Mouse (Mus musculus) C2C12 (cell line): Measurements from ENCODE around the gene Plekhj1. TPM values are rescaled to one million over a fixed set of nuclear protein-coding genes. Genes with fewer than 3 reads are reported as not detected.

Source experiments
- H3K27me3 ChIP-seq: one replicate; pipeline ENCODE4 v1.6.1; 2011; ENCODE audit not compliant: control insufficient read depth, insufficient read depth, insufficient read length
- H3K36me3 ChIP-seq: one replicate; pipeline ENCODE4 v1.6.1; 2011; ENCODE audit not compliant: control insufficient read depth, insufficient read depth
- H3K4me3 ChIP-seq: one replicate; pipeline ENCODE4 v1.5.1; 2011; ENCODE audit warnings: mild to moderate bottlenecking, control low read depth; ENCODE audit not compliant: poor library complexity, insufficient read depth, severe bottlenecking
- H3K79me2 ChIP-seq: one replicate; pipeline ENCODE4 v1.6.1; 2011; ENCODE audit not compliant: control insufficient read depth, insufficient read depth
- H3K79me3 ChIP-seq: one replicate; pipeline ENCODE4 v1.6.1; 2011; ENCODE audit warnings: low read depth, control low read depth
- H3ac ChIP-seq: one replicate; pipeline ENCODE3; 2011; ENCODE audit warnings: low read depth; ENCODE audit not compliant: control insufficient read depth, insufficient read length
- CEBPB ChIP-seq: IDR thresholded peaks from one replicate; pipeline ENCODE4 v1.6.1; 2011; ENCODE audit warnings: low read depth, mild to moderate bottlenecking, control low read depth, moderate library complexity
- CTCF ChIP-seq: IDR thresholded peaks from one replicate; pipeline ENCODE4 v1.5.1; 2011; ENCODE audit not compliant: control insufficient read depth, insufficient read depth, insufficient read length
- FOSL1 ChIP-seq: IDR thresholded peaks from one replicate; pipeline ENCODE4 v1.8.0; 2011; ENCODE audit warnings: mild to moderate bottlenecking, low read length; ENCODE audit not compliant: poor library complexity, insufficient read depth, severe bottlenecking
- MAX ChIP-seq: IDR thresholded peaks from one replicate; pipeline ENCODE4 v1.6.1; 2011; ENCODE audit warnings: mild to moderate bottlenecking, control low read depth
- MYOD1 ChIP-seq: IDR thresholded peaks from one replicate; pipeline ENCODE4 v1.6.1; 2011; ENCODE audit warnings: low read depth; ENCODE audit not compliant: control insufficient read depth, insufficient read length
- MYOG ChIP-seq: IDR thresholded peaks from one replicate; pipeline ENCODE4 v1.6.1; 2011; ENCODE audit not compliant: control insufficient read depth, insufficient read length; ENCODE audit errors: extremely low read depth
- USF1 ChIP-seq: IDR thresholded peaks from one replicate; pipeline ENCODE4 v1.6.1; 2011; ENCODE audit warnings: low read depth, mild to moderate bottlenecking, control low read depth, moderate library complexity
- polyA plus RNA-seq: library from polyadenylated mRNA; unstranded; fragments of >200 nt; fragmentation: generic; extraction: Trizol; gene quantifications from one replicate; pipeline ENCODE4 v1.2.1, GENCODE M21; 2012; ENCODE audit warnings: missing spikeins

The Plekhj1 gene
- polyA plus RNA-seq, 1 experiment: 74.8 TPM

DNA sequence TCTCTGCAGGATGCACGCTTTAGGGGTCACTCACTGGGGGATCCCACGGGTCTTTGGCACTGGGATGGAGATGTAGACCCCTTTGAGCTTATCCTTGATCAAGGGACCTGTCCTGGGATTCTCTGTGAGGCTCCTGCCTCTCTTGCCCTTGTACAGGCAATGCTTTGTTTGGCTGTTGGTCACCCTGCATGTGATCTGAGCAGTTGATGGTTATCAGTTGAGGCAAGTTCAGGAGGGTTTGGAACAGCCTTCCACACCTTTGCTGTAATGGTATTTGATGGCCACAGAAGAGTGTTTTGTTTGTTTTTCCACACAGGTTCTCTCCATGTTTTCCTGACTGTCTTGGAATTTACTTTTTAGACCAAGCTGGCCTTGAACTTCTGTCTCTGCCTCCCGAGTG is 36.6 kb downstream of the Plekhj1 start:
- peaks cover 100% of the 10 kb centered on the region for H3K79me2 ChIP-seq
- H3K79me3 ChIP-seq: peaks cover 86% of the 10 kb centered on the region
- H3K36me3 ChIP-seq: peaks cover 28% of the 10 kb centered on the region
- H3K27me3 ChIP-seq: no peaks in the 10 kb centered on the region
- TF ChIP-seq USF1 (no peak), CEBPB (no peak), MYOD1 (no peak), MYOG (no peak), CTCF (no peak), MAX (no peak), FOSL1 (no peak)
- no peak overlapping the region for H3K4me3 ChIP-seq
- no peak overlapping the region for H3ac ChIP-seq

DNA sequence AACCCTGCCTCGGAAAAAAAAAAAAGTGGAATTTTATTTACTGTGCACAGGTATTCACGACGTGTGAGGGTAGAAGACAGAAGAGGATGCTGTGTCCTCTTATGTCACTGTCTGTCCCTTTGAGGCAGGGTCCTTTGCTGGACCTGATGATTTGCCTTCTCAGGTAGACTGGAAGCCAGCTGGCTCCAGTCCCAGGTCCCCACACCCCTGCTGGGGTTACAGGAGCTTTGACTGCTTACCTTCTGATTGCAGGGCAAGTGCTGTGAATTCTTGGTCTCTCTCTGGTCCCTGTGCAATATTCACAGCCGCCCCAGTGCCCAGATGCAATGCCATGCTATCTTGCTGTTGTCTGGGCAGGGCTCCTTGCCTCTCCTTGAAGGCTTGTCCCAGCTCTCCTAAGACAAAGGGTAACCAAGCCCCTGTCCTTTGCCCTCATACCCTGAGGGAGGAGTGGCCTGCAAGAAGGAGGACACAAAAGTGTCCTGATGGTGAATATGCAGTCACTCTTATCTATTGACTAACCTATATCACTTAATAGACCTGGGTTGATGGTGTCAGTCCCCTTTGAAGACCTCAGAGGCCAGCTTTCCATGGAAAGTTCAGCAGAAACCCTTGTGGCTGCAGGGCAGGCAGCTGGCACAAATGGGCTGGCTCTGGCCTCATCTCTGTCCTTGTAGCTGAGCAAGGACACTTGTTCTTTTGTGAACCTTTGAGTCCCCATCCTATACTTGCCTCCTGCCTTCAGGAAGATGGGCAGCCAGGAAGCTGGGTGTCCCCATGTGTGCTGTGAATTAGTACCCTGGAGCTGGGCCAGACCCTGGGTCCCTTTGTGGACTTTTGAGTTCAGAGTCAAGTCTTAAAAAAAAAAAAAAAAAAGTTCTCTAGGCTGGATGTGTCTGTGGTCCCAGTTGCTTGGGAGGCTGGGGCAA is 37.6 kb downstream of the Plekhj1 start:
- no peak overlapping the region for H3K4me3 ChIP-seq
- H3K79me2 ChIP-seq: peaks cover 100% of the 10 kb centered on the region
- peaks cover 91% of the 10 kb centered on the region for H3K79me3 ChIP-seq
- no peak overlapping the region for H3ac ChIP-seq
- TF ChIP-seq CEBPB (no peak), FOSL1 (no peak), MAX (no peak), USF1 (no peak), MYOG (no peak), MYOD1 (no peak), CTCF (no peak)
- no peaks in the 10 kb centered on the region for H3K27me3 ChIP-seq
- H3K36me3 ChIP-seq: peaks cover 18% of the 10 kb centered on the region

DNA sequence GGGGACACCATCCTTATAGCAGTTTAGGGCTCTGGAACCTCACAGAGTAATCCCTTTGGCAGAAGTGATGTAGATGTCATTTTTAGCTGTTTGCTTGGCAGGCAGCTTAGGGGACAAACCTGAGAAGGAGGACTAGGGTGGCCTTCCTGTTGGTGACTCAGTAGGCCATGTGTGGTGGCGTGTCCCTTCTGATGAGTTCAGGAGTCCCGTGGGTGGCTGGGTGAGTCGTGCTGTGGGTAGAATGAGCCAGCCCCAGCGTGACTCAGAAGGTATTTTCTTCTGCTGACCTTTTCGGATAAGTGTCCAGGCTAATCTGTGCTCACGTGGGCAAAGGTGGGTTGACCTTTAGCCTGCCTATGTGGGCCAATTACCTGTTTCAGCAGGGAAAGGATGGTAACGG is 39.8 kb downstream of the Plekhj1 start:
- Histone ChIP-seq H3K36me3 (no peaks in the 10 kb centered on the region), H3K4me3 (no peak overlapping the region), H3K79me3 (peaks cover 76% of the 10 kb centered on the region), H3K79me2 (peaks cover 86% of the 10 kb centered on the region), H3ac (no peak overlapping the region), H3K27me3 (no peaks in the 10 kb centered on the region)
- TF ChIP-seq MYOG (no peak), USF1 (peak; percentile 81), MYOD1 (peak; percentile 6), MAX (peak; percentile 22), CEBPB (no peak), CTCF (no peak), FOSL1 (peak; percentile 54)

DNA sequence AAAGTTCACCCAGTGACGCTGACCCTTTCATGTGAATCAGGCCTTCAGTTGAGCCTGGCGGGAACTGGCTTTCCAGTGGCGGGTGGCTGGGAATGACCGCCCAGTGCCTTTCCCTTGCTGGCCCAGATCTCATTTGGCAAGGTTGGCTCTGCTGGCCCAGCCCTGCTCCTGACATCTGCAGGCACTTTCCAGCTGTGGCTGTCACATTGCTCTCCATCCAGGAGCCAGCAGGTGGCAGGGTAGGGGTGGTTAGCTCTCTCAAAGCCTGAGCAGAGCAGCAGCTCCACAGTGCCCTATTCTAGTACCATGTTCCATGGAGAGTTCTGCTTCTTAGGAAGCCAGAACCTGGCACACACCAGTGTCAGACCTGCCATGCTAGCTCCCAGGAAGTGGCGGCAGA is 40.7 kb downstream of the Plekhj1 start:
- H3K79me3 ChIP-seq: peaks cover 71% of the 10 kb centered on the region
- peak; percentile 39 for TF ChIP-seq CTCF
- TF ChIP-seq MAX: peak; percentile 71
- TF ChIP-seq USF1: no peak
- peak; percentile 21 for TF ChIP-seq MYOD1
- peaks cover 77% of the 10 kb centered on the region for H3K79me2 ChIP-seq
- no peaks in the 10 kb centered on the region for H3K36me3 ChIP-seq
- H3K4me3 ChIP-seq: no peak overlapping the region
- no peaks in the 10 kb centered on the region for H3K27me3 ChIP-seq
- H3ac ChIP-seq: peak overlapping the region; percentile 31

DNA sequence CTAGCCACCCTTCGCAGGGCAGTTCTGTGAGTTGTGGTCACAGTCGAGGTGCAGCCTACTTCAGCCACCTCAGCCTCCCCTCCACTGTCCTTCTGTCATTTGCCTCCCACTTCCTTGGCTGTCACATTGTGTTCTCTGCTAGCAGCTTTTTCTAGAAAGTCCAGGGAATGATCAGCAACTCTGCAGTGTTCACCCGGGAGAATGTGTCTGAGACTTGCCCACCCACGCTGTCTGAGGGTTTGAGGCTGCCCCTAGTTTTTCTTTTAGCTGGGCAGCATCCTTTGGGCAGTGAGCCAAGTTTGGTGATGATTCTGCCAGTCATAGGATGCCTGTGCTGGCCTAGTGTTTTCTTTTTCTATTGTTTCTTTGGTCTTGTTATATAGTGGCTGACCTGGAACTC is 41.5 kb downstream of the Plekhj1 start:
- H3K27me3 ChIP-seq: no peaks in the 10 kb centered on the region
- H3ac ChIP-seq: peak overlapping the region; percentile 96
- H3K36me3 ChIP-seq: no peaks in the 10 kb centered on the region
- peaks cover 65% of the 10 kb centered on the region for H3K79me3 ChIP-seq
- H3K4me3 ChIP-seq: peak overlapping the region; percentile 28
- peaks cover 69% of the 10 kb centered on the region for H3K79me2 ChIP-seq
- TF ChIP-seq MAX (no peak), CEBPB (no peak), MYOD1 (no peak), USF1 (no peak), CTCF (no peak), MYOG (no peak), FOSL1 (no peak)
